Mouse (Mus musculus) G1E (cell line): ENCODE measurements at regions not wholly inside any gene's neighbourhood (a gene's known extent, or its start where the extent isn't known, plus 50 kb on each side); places are given as distances from the start of the nearest gene placed in this dataset.

Source experiments
- CTCF ChIP-seq: IDR thresholded peaks from 2 replicates; pipeline ENCODE4 v1.5.1; 2012; ENCODE audit warnings: low read depth, low read length, inconsistent platforms, mixed read lengths
- GATA1 ChIP-seq: IDR thresholded peaks from 2 replicates; pipeline ENCODE4 v1.6.1; 2012; ENCODE audit warnings: borderline replicate concordance, low read length, inconsistent platforms, mixed read lengths
- GATA2 ChIP-seq: IDR thresholded peaks from 2 replicates; pipeline ENCODE4 v1.6.1; 2012; ENCODE audit warnings: low read depth, low read length, inconsistent platforms, borderline replicate concordance

DNA sequence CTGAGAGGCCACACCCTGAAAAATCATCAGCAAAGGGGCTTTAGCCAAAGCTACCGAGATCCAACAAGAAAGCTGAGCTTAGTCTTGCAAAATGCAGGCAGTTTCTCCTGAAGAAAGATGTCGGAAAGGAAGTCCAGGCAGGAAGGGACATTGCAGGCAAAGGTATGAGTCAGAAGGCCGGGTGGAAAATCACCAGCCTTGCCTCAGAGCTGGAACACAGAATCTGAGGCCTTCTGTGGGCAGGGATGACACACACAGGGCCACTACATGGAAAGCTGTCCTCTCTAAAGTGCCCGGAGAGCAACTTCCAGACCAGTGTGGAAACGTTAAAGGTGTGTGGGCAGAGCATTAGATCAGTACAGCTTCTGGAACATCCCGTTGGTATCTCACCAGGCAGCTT lies 438.5 kb downstream of the Vrk1 start:
- no peak for TF ChIP-seq GATA1
- TF ChIP-seq GATA2, result no peak
- TF ChIP-seq CTCF, result no peak
